Mouse (Mus musculus): ENCODE measurements around the gene Slco1a5.
"Not testable (repeated sequence)": the region's sequence is repeated elsewhere in the genome, so short reads cannot be mapped to it uniquely, and the experiment has no call there.

Slco1a5 gene

DNA sequence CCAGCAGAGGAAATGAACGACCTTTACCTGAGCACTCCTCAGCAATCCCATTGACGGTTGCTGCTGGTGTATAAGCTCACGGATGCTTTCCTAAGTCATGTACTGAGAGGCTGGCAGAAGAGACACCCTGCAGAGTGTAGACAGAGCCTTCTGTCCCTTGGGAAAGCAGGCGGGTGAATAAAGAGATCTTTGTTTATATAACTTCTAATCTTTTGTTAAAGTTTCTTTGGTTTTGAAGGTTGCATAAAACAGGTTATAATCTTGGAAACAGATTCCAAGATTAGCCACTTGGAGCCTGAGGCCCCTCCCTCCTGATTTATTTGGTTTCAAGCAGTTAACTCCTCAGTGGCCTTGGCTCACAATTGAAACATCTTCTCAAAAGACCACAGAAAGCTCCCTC lies at the start of gene Slco1a5:
Gene Slco1a5 (minus strand): TSS at position 101 of the 400 bp plus-strand sequence.
- no peak for DNase-seq (ENCODE audit: extremely low read depth, low read depth, low spot score)

DNA sequence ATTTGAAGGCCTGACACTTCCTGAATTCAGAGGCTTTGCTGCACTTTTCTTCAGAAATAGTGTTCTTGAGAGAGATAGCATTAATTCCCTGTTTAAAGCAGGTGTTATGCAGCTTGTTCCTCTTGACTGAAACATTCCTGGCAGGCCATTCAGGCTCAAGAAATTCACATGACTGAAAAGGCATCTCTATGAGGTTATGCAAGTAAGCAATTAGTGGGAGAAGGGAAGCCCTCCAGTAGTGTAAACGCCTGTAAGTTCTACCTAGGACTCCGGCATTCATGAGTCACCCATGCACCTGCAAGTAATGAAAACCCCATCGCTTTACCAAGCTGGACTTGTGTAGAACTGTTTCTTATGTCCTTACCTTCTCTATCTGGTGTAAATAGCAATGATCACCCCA lies 46.8 kb upstream of the Slco1a5 start:
- DNase-seq (ENCODE audit: extremely low read depth, low read depth, low spot score): no peak

DNA sequence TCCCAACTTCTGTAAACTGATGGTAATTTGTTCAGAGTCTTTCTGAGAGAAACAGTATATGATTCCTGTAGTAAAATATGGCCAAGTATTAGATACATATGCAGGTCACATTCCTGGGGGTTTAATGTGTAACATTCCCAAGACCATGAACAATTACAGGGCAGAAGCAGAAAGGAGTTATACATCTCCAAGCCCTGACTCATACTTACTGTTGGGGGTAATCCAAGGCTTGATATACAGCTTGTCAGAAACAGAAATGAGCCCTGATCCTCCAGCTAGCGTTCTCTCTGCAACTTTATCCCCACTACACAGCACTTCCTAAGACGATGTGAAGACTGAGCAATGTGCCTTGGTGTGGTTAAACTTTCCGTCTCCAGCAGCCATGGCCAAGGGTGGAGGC lies 44.8 kb upstream of the Slco1a5 start:
- DNase-seq (ENCODE audit: extremely low read depth, low read depth, low spot score): no peak

DNA sequence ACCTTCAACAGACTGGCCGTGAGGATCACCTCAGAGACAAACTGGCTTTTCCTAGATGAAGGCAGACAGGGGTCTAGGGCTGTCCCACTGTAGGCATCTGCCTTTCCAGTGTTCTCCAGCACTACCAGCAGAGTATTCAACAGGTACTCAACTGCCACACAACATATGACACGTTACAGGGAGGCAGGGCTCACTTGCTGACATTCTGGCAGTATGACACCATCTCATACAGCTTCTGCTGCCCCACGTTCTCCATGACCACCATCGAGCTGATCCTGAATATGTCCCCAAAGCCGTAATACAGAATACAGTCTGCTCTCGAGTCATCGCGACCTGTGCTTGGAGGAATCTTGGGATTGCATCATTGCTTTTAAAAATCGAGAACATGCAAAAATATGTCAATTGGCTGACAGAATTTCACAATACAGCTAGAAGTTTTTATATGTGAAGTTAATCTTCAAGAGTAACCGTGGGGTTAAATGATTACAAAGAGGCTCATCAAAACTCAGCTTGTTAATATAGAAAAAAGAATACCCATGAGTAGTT lies 43.8 kb upstream of the Slco1a5 start:
- no peak for DNase-seq (ENCODE audit: extremely low read depth, low read depth, low spot score)

DNA sequence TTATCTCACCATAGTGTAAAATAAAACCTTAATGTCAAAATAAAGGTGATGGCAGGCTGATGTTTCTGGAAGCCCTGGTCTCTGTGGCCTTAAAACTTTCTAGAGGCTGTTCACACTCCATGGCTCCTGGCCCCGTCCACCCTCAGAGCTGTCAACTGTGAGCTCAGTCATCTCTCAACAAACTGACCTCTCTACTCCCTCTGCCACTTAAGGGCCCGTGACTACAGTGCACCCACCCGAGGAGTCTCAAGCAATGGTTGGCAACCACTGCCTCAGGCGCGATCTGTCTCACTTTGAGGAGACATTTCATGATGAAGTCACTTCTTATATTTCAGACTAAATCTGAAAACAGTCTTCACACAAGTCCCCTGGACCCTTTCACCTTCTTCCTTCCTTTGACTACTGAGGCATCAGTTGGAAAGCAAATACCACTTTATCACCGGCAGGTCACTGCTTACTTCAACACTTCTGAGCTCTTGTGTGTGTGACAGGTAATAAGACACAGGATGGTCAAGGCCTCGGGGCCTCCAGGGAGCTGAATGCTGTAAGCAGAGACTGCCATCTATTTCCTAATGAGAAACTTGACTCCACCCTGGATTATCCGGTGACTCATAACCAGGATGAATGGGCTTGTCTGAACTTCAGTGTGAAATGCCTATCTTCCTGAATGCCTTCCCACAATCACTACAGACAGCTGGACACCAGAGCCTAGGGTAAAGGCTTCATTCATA lies 43.1 kb upstream of the Slco1a5 start:
- peak; percentile 26 for DNase-seq (ENCODE audit: extremely low read depth, low read depth, low spot score)

DNA sequence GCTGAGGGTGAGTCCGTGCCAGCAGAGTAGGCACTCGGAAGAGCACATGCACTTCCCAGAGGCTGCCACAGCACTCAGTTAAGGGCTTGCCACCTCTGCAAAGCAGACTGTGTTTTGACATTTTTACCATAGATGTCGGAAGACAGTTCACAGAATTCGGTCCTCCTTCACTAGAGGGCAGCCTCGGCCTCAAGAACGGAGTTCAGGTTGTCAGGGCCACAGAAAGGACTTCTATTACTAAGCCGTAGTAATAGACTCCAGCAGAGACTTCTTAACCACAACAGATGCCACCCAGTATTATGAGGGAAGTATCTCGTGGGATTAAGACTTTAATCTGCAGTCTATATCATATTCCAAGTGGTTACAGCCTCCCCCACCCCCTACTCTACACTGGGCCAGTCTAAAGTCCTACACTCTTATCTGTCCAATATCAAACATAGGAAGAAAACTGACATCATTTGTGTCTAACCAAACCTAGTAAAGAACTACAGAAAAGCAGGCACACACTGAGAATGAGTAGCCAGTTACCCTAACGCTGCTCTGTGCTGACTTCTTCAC lies 40.3 kb upstream of the Slco1a5 start:
- no peak for DNase-seq (ENCODE audit: extremely low read depth, low read depth, low spot score)

DNA sequence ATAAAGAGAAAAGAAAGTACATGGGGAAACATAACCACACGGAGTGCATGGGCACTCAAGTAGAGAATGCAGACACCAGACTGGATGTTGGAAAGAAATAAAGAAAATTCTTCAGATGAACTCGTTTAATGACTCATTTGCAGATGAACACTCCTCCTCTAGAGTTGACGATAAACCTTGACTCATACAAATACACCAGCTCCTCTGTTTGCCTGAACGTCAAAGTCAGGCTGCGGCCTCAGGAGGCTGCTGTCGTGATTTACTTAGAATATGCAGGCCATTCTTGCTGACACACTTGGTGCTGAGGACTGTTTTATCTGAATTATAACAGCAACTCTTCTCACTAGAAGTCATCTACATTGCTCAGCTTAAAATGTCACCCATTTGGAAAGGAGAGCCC lies 39.3 kb upstream of the Slco1a5 start:
- no peak for DNase-seq (ENCODE audit: extremely low read depth, low read depth, low spot score)

DNA sequence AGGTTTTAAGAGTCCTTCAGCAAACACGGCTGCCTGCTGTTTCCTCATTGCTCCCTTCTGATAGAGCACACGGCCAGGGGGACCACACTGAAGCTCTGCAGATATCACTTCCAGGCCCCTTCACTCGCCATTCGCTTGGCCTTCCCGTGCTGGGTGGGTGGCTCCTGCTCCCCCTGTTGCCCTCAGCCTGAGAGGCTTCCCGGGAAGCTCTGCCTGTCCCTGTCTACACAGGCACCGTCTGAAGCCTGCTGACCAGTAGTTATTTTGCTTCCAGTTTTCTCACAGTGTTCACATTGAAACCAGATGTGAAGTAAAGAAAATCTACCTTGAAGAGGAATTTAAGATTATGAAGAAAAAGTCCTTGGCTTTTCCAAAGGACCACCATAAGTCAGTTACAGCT lies 34.3 kb upstream of the Slco1a5 start:
- DNase-seq (ENCODE audit: extremely low read depth, low read depth, low spot score): no peak

DNA sequence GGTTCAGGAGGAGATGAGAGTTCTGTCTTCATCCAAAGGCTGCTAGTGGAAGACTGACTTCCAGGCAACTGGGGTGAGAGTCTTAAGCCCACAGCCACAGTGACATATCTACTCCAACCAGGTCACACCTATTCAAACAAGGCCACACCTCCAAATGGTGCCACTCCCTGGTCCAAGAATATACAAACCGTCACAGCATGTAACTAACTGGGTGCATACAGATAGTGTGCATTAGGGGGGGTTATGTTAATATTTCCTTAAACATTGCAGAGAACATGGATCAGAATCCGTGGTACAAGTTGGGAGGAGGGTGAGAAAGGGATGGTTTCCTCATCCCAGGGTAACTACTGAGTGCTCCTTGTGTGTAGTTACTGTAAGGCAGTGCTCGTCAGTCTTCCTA lies 29.3 kb upstream of the Slco1a5 start:
- DNase-seq (ENCODE audit: extremely low read depth, low read depth, low spot score): not testable (repeated sequence)

DNA sequence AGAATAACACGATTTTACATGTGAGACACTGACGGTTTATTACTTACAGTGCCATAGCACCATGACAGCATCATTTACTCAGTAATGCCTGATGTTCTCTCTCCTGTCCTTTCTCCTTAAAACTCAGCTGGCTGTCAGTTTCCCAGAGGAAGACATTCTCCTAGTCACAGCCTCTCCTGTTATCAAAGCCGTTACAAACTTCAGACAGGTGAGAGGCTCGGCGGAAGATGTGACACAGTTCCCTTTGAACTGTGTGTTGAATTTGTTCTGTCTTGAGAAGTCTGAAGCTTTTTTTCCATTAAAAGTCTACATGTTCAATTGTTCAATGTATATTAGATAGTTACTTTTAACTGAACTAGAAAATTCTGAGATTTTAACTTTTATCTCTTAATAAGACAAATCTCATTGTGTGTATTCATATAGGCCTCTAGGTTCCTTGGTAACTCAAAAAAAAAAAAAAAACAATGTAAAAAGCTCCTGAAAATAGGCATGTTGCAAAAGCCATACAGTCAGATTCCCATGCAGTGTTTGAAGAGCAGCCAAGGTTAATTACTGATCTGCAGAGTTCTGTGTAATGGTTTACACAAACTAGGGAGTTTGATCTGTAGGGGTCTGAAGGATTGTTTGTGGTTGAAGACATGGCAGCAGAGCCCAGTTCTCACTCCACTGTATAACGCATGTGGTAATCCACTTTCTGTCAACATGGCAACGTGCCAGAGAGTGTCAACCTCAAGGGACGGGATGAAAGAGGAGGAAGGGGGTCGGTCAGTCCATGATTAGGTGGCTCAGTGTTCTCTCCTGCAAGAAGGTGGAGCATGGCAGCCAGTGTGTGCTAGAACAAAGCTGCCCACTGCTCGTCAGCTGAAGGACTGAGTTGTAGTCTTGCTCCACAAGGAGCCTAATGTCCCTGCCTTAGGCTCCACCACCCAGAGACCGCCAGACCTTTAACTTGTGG lies 24.9 kb upstream of the Slco1a5 start:
- no peak for DNase-seq (ENCODE audit: extremely low read depth, low read depth, low spot score)

DNA sequence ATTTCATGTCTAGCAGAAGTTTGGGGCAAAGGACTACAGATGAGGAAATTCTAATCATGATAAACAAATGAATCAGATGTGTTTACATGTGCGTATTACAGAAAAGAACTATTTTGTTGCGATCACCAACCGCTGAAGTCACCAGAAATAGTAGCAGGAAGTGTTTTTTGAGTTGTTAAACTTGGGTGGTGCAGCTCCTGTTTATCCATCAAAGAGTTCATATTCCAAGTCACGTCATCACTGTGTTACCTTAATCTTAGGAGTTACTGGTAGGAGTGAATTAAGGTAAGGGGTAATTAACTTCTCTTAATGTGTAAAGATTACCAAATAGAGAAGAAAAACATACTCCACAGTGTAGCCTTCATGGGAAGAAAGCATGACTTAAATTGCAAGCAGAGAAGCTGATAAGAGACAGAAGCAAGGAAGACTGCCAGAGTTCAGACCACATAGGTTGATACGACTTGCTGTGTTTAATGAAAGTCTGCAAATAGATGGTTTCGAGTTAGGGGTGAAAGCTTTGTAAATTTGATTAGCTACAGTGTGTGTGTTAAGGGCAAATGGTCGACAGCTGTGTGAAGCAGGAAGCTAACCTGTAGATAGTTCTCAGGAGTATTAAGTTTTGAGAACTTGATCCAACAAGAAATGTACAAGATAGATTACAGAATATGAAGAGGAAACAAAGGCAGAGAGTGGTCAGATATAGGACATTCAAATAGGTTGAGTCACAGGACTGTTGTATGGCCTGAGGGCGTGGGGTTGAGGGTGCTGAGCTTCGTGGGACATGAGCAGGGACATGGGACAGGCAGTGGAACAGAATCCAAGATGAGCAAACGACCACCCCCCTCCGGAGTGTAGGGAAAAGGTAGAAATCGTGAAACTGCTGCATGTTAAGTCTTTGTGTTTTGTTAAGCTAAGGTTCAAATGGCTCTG lies 23.7 kb upstream of the Slco1a5 start:
- DNase-seq (ENCODE audit: extremely low read depth, low read depth, low spot score): no peak

DNA sequence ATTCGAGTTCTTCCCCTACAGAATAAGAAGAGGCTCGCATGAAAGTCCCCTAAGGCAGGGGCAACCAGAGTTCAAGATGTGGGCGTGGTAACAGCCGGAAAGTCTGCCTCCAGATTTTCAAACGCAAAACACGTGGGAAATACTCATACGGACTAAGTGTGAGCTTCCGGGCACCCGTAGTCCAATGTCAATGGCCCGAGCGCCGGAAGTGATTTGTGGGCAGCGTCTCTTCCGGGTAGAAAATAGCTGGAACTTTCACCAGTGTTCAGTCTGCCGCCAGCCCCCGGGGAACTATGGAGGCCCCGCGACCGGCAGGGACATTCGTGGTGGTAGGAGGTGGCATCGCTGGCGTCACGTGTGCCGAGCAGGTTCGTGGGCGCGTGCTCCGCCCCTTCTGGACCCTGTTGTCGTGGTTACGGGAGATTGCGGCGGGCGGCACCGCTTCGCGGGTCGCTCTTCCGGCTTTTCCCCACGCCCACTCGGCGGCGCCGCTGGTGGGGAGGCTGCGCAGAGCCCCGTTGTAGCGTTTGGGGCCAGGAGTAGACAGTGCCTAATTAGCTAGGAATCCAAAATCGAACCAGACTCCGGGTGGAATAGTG lies 22.8 kb upstream of the Slco1a5 start, which contains the start of gene Pyroxd1:
Gene Pyroxd1 (plus strand): TSS at position 215 of the 599 bp plus-strand sequence.
- DNase-seq (ENCODE audit: extremely low read depth, low read depth, low spot score): peak; percentile 52

DNA sequence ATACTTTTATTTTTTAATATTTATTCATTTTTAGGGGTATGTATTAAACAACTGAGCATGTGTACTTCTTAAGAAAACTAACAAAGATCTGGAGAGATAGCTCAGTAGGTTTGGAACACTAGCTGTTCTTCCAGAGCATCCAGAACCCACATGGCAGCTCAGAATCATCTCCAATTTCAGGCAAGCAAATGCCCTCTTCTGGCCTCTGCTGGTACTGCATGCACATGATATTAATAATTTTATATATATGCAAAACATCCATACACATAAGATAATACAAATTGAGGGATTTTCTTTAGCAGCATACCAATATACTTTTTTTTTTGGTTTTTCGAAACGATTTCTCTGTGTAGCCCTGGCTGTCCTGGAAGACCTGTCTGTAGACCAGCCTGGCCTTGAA lies 20.8 kb upstream of the Slco1a5 start:
- no peak for DNase-seq (ENCODE audit: extremely low read depth, low read depth, low spot score)

DNA sequence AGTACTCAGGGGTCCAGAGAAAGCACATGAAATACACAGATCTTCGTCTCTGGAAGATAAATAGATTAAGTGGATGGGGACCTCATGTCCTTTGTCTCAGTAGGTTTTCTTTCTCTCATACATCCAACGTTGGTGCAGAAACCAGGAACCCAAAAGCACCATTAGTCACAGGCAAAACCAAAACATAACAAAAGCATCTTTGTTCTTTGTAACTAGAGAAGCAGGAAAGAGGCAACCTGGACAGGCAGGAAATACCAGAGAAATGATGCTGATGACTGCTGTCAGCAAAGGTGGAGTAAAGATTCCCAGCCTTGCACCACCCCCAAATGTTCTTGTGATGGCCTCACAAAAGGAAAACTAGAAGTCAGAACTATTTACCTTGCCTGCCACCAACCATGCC lies 16.8 kb upstream of the Slco1a5 start:
- DNase-seq (ENCODE audit: extremely low read depth, low read depth, low spot score): peak; percentile 11

DNA sequence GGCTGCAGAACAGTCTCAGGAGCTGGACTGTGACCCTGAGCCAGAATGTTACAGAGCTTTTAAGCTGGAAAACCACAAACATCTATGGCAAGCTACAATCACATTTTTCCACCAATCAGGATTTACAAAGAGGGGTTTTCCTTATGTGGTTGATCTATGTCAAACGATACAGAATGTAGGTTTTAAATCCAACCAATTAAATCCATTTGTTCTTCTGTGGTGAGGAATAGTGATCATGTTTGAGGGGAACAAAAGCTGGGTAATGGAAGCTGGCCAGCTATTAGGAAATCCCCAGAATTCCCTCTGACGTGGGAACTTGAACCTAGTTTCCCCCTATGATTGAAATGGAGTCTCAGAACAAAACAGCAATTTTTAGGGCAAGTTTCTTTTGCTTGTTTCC lies 16.2 kb upstream of the Slco1a5 start:
- DNase-seq (ENCODE audit: extremely low read depth, low read depth, low spot score): no peak

DNA sequence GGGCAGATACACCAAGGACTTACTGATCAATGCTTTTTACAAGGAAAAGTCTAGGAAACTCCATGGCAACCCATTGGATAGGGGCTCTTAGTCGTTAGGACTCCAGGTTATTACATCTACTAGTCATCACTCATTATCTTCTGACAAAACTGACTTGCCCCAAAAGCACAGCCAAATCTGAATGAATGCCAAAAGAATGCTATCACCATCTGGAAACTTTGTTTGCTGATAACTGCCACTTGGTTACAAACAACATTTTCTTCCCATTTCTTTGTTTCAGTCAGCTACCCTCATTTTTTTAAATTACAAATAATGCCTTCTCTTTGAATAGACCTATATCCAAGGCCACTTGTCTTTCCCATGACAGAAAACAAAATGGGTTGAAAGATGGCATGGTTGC lies 6.4 kb upstream of the Slco1a5 start:
- no peak for DNase-seq (ENCODE audit: extremely low read depth, low read depth, low spot score)

DNA sequence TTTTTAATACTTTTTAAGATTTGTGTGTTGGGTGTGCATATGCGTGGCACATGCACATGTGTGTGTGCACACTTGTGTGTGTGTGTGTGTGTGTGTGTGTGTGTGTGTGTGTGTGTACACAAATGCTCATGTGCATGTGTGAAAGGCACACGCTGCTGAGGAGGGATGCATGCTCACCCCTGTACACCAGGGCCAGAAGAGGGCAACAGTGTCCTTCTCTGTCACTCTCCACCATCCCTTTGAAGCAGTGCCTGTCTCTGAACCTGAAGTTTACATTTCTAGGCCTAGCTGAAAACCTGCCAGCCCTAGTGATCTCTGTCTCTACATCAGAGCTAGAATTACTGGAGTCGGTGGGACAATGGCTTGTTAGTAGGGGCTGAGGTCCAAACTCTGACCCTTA lies 3.8 kb upstream of the Slco1a5 start:
- no peak for DNase-seq (ENCODE audit: extremely low read depth, low read depth, low spot score)

DNA sequence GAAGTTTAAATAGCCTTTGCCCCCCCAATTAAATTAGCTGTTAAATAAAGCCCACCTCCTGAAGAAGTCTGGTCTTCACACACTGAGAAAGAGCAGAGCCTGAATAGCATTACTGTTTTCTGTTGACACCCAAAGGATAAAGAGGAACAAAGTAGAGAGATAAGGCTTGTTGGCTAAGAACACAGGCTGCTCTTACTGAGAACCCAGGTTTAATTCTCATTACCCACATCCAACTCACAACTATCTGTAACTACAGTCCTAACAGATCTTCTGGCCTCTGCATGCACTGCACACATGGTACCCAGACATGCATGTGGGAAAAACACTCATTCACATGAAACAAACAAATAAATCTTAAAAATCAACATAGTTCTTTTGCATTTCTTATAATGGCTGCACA lies 5.7 kb downstream of the Slco1a5 start:
- no peak for DNase-seq (ENCODE audit: extremely low read depth, low read depth, low spot score)

DNA sequence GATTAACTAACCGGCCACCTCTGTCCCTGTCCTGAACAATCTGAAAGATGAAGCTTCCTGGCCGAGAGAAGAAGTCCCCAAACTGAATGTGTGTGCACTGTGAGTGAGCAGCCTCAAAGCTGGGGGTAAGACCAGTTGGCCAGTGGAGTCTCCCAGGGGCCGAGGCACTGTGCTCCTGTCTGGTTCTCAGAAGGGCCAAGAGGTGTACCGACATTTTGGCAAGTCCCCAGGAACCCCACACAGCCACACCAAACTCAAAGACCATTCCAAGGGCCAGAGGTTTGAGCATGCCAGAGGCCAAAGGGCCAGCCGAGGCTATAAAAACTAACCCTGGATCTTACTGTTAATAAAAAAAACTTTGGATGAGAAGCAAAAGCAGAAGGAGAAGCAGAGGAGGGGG lies 8.5 kb downstream of the Slco1a5 start:
- DNase-seq (ENCODE audit: extremely low read depth, low read depth, low spot score): no peak

DNA sequence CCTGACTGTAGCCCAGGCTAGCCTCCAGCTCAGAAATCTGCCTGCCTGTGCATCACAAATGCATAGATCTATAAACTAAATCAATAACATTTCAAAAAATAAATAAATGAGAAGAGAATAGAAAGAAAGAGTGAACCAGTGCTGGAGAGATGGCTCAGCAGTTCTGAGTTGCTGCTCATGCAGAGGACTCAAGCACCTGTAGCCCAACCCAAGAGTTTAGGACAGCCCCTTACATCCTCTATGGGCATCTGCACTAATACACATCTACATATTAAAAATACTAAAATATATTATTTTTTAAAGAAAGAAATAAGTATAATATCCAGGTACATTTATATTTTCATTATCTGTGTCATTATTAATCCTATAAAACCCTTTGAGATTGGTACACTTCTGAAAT lies 17.7 kb downstream of the Slco1a5 start:
- no peak for DNase-seq (ENCODE audit: extremely low read depth, low read depth, low spot score)
